Mouse (Mus musculus) forebrain, embryonic 11.5 days (tissue): ENCODE measurements around the gene Ttf2. TPM values are rescaled to one million over a fixed set of nuclear protein-coding genes. Genes with fewer than 3 reads are reported as not detected.

Experiments
- ATAC-seq: fragments of 200-750 bp; cut with Nextera tagmentation; replicated peaks from 2 replicates; pipeline ENCODE4 v1.8.0; 2017; ENCODE audit warnings: moderate TSS enrichment; ENCODE audit not compliant: low FRiP score
- DNase-seq: peaks from one replicate; pipeline ENCODE4 v3.0.0-alpha.2; 2017; ENCODE audit warnings: low spot score
- H3K27ac ChIP-seq: fragments of 300-500 bp; sonication (generic); 2 replicates; pipeline ENCODE4 v1.5.1; 2014; ENCODE audit warnings: low read depth, low read length
- H3K27me3 ChIP-seq: fragments of 300-500 bp; sonication (generic); 2 replicates; pipeline ENCODE4 v1.6.1; 2014; ENCODE audit warnings: mild to moderate bottlenecking, low read length, mixed read lengths; ENCODE audit not compliant: control insufficient read depth, insufficient read depth
- H3K36me3 ChIP-seq: fragments of 300-500 bp; sonication (generic); 2 replicates; pipeline ENCODE4 v1.6.1; 2014; ENCODE audit warnings: mild to moderate bottlenecking, low read length, moderate library complexity, mixed read lengths; ENCODE audit not compliant: control insufficient read depth, insufficient read depth
- H3K4me1 ChIP-seq: fragments of 300-500 bp; sonication (generic); replicated peaks from 2 replicates; pipeline ENCODE4 v1.6.1; 2014; ENCODE audit warnings: low read length, mixed read lengths; ENCODE audit not compliant: control insufficient read depth, insufficient read depth
- H3K4me2 ChIP-seq: fragments of 300-500 bp; sonication (generic); 2 replicates; pipeline ENCODE4 v1.6.1; 2014; ENCODE audit warnings: low read depth, mild to moderate bottlenecking, low read length, moderate library complexity, mixed read lengths; ENCODE audit not compliant: severe bottlenecking
- H3K4me3 ChIP-seq: fragments of 300-500 bp; sonication (generic); 2 replicates; pipeline ENCODE4 v1.5.1; 2014; ENCODE audit warnings: low read depth, low read length
- H3K9ac ChIP-seq: fragments of 300-500 bp; sonication (generic); 2 replicates; pipeline ENCODE4 v1.6.1; 2014; ENCODE audit warnings: low read length
- H3K9me3 ChIP-seq: fragments of 300-500 bp; sonication (generic); 2 replicates; pipeline ENCODE4 v1.6.1; 2016; ENCODE audit warnings: low read length, mixed read lengths; ENCODE audit not compliant: control insufficient read depth
- WGBS: fragments of 180-500 bp; shearing (Covaris S2); extraction: QIAGEN DNeasy Blood & Tissue Kit; methylation state at CpG from one replicate; pipeline ENCODE4 v1.1.7; 2014; 5-methylcytosine and 5-hydroxymethylcytosine counted together
- polyA plus RNA-seq: library from polyadenylated mRNA; unstranded; fragments of >200 nt; fragmentation: Nextera tagmentation; extraction: Ambion mirVana; gene quantifications from 2 replicates; pipeline ENCODE4 v1.2.1, GENCODE M21; 2014

Gene Ttf2
- polyA plus RNA-seq, 1 experiment from 2014 or later: 30.8 TPM

- no peaks in the 10 kb centered on the region for H3K9me3 ChIP-seq
- no peak overlapping the region for H3K9ac ChIP-seq
- H3K36me3 ChIP-seq: peaks cover 5% of the 10 kb centered on the region; the same call in 1 of the 2 replicates
- no peaks in the 10 kb centered on the region for H3K27me3 ChIP-seq
- no peaks in the 10 kb centered on the region for H3K4me1 ChIP-seq
- no peak for DNase-seq
- WGBS: 90% methylated on average over 5 of the region's 5 CpGs
- H3K27ac ChIP-seq: no peak overlapping the region
- H3K4me2 ChIP-seq: no peak overlapping the region
- no peak overlapping the region for H3K4me3 ChIP-seq
- ATAC-seq: no peak
Measured at GRCm38 (mm10) chr3:100961007-100961406, 8.5 kb downstream of the Ttf2 start.

- no peaks in the 10 kb centered on the region for H3K27me3 ChIP-seq
- no peak overlapping the region for H3K27ac ChIP-seq
- peaks cover 3% of the 10 kb centered on the region; the same call in 1 of the 2 replicates for H3K36me3 ChIP-seq
- DNase-seq (no peak), ATAC-seq (no peak)
- no peak overlapping the region for H3K4me2 ChIP-seq
- no peaks in the 10 kb centered on the region for H3K4me1 ChIP-seq
- no peak overlapping the region for H3K9ac ChIP-seq
- no peak overlapping the region for H3K4me3 ChIP-seq
- H3K9me3 ChIP-seq: no peaks in the 10 kb centered on the region
Measured at GRCm38 (mm10) chr3:100954616-100955015, 14.8 kb downstream of the Ttf2 start.

GRCm38 (mm10) chr3:100951531-100951930, 17.9 kb downstream of the Ttf2 start:
- Histone ChIP-seq H3K27me3 (no peaks in the 10 kb centered on the region), H3K9ac (no peak overlapping the region), H3K9me3 (no peaks in the 10 kb centered on the region), H3K4me2 (no peak overlapping the region), H3K4me3 (no peak overlapping the region), H3K4me1 (no peaks in the 10 kb centered on the region), H3K36me3 (peaks cover 3% of the 10 kb centered on the region; the same call in 1 of the 2 replicates), H3K27ac (no peak overlapping the region)
- WGBS: 89% methylated on average over 4 of the region's 4 CpGs
- no peak for ATAC-seq
- DNase-seq: no peak

GRCm38 (mm10) chr3:100947286-100947685, 22.2 kb downstream of the Ttf2 start:
- H3K4me1 ChIP-seq: no peaks in the 10 kb centered on the region
- no peak overlapping the region for H3K4me2 ChIP-seq
- H3K9ac ChIP-seq: no peak overlapping the region
- H3K27me3 ChIP-seq: no peaks in the 10 kb centered on the region
- H3K9me3 ChIP-seq: no peaks in the 10 kb centered on the region
- no peak overlapping the region for H3K27ac ChIP-seq
- H3K36me3 ChIP-seq: peaks cover 3% of the 10 kb centered on the region; the same call in 1 of the 2 replicates
- no peak for DNase-seq
- no peak overlapping the region for H3K4me3 ChIP-seq
- 95% methylated on average over 8 of the region's 8 CpGs for WGBS
- ATAC-seq: no peak

- Histone ChIP-seq H3K4me3 (no peak overlapping the region), H3K27ac (no peak overlapping the region), H3K9me3 (no peaks in the 10 kb centered on the region), H3K27me3 (no peaks in the 10 kb centered on the region), H3K4me2 (no peak overlapping the region), H3K9ac (no peak overlapping the region), H3K4me1 (no peaks in the 10 kb centered on the region), H3K36me3 (no peaks in the 10 kb centered on the region; the same call in 1 of the 2 replicates)
- ATAC-seq (no peak), DNase-seq (no peak)
- 95% methylated on average over 4 of the region's 4 CpGs for WGBS
Measured at GRCm38 (mm10) chr3:100940496-100941037, 28.9 kb downstream of the Ttf2 start.

GRCm38 (mm10) chr3:100938211-100938610, 31.3 kb downstream of the Ttf2 start:
- WGBS: 87% methylated on average over 4 of the region's 4 CpGs
- Histone ChIP-seq H3K27ac (no peak overlapping the region), H3K4me1 (no peaks in the 10 kb centered on the region), H3K4me3 (no peak overlapping the region), H3K4me2 (no peak overlapping the region), H3K27me3 (no peaks in the 10 kb centered on the region), H3K9me3 (no peaks in the 10 kb centered on the region), H3K9ac (no peak overlapping the region), H3K36me3 (no peaks in the 10 kb centered on the region; the same call in 1 of the 2 replicates)
- ATAC-seq (no peak), DNase-seq (no peak)

GRCm38 (mm10) chr3:100936201-100936600, 33.3 kb downstream of the Ttf2 start:
- 90% methylated on average over 6 of the region's 6 CpGs for WGBS
- H3K4me3 ChIP-seq: no peak overlapping the region
- no peaks in the 10 kb centered on the region for H3K9me3 ChIP-seq
- H3K4me2 ChIP-seq: no peak overlapping the region
- H3K9ac ChIP-seq: no peak overlapping the region
- H3K36me3 ChIP-seq: no peaks in the 10 kb centered on the region; the same call in 1 of the 2 replicates
- DNase-seq (no peak), ATAC-seq (no peak)
- H3K27ac ChIP-seq: no peak overlapping the region
- H3K27me3 ChIP-seq: no peaks in the 10 kb centered on the region
- no peaks in the 10 kb centered on the region for H3K4me1 ChIP-seq

- Histone ChIP-seq H3K27me3 (no peaks in the 10 kb centered on the region), H3K4me2 (no peak overlapping the region), H3K9ac (no peak overlapping the region), H3K9me3 (no peaks in the 10 kb centered on the region), H3K36me3 (no peaks in the 10 kb centered on the region; the same call in 1 of the 2 replicates), H3K4me3 (no peak overlapping the region), H3K4me1 (no peaks in the 10 kb centered on the region), H3K27ac (no peak overlapping the region)
- DNase-seq (no peak), ATAC-seq (no peak)
- WGBS: 92% methylated on average over 6 of the region's 6 CpGs
Measured at GRCm38 (mm10) chr3:100935521-100935920, 33.9 kb downstream of the Ttf2 start.
